Mouse (Mus musculus) adrenal gland, postnatal 36 days (tissue): ENCODE results near the gene Mfsd6l. TPM values are rescaled to one million over a fixed set of nuclear protein-coding genes. Genes with fewer than 3 reads are reported as not detected.

ENCODE experiments used
- DNase-seq, 2 experiments: peaks; one replicate each; pipeline ENCODE4 v3.0.0; 2021; ENCODE audit warnings: mixed read lengths in 1 of 2
- total RNA-seq, 2 experiments: library from RNA; stranded (reverse); gene quantifications; 2 replicates each; pipeline ENCODE4 v1.2.3; 2021

Gene Mfsd6l
- total RNA-seq, 2 experiments from 2014 or later: not detected

DNA sequence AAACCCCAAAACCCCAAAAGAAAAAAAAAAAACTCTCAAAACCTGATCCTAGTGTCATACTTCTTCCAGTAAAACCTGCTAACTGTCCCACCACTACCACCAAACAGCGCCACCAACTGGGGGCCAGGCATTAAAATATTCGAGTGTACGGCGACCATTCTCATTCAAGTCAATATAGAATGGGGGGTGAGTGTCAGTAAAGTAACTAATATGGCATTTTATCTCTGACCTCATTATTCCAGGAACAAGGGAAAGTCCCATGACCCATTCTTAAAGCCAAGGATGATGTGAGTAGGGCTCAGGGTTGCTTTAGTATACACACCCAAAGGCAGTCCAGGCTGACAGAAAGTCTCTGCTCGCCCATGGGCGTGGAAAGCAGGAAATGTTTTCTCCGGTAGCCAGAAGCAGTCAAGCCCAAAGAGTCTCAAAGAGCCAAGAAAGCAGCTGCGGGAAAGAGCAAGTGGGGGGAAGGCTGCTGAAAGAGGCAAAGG lies 2.0 kb upstream of the Mfsd6l start:
- peak; percentile 56 to 71 for DNase-seq

DNA sequence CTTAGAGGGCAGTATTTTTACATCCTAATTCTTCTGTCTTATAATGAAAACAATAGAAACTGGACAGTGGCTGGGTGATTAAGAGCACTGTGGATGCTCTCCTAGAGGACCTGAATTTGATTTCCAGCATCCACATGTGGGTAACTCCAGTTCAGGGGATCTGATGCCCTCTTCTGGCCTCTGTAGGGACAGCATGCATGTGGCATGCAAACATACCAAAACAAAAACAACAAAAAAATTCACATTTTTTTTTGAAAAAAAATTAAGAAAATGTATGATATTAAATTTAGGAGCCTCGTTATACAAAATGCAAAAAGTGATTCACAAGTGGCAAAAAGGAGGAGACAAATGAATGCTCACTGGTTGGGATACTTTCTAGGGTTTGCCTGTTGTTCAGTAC lies 3.6 kb downstream of the Mfsd6l start:
- DNase-seq: no peak

DNA sequence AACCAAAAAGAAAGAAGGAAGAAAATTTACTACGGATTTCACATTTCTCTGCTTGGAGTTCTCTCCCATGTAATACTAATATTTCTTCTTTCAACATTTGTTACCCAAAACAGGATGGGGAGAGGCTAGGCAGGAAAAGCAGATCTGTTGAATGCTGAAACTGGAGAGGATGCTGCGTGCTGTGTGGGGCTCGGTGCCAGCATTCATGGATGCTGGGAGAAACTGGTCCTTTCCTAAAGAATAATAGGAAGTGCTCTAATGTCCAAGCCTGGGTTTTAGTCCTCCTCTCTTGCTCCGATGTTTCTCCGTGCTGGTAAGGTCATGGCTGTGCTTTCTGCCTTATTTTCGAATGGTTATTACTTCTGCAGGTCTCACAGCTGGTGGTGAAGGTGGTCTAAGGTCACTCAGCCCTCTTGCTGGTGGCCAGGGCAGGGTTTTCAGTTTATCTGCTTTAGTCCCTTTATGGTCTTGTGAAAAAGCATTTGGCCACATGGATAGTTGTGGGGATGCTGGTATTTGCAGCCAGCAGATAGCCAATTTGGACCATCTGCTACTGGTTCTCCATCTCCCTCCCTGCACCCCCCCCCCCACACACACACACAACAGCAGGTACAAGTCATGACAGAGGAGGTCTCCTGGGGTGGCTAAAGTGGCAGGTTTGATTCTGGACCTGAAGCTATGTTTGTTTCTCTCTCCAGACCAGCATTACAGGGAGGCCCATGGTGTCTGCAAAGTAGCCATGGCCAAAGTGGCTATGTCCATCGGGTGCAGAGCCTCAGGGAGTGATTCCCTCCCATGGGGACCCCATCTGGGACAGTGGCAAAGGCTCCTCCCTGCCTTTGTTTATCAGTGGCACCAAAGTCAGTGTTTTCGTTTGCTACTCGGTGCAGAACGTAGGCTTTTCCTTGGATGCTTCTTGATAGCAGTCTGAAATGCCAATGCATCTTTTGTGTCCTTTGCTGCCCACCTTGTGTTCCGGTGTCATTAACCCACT lies 6.3 kb downstream of the Mfsd6l start:
- no peak for DNase-seq

DNA sequence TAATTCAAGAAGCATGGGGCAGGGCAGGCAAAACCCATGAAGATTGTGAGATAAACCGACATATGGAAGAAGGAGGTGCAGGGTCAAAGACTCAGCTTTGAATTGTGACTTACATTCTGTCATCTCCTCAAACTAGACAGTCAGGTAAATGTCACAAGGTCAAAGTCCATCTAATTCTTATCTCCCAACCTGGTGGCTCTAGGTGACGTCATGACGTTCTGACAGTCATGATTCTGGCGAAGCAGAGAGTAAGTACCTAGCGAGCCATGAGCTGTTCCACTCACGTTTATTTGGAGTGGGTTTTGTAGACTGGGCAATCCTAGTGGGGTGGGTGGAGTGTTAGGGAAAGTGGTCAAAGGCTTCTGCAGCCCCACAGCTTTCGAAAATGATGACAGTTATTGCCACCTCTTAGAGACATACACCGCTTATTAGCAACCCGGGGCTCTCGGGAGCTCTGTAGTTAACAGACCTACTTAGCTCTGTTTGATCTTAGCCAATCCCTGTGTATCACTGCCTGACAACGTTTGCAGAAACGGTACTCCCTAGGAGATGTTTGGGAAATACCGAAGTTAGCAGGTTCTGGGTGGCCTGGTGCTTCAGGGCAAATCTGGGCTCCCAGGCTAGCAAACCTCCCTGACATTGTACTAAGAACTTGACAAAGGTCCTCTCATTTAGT lies 8.5 kb downstream of the Mfsd6l start:
- no peak for DNase-seq

DNA sequence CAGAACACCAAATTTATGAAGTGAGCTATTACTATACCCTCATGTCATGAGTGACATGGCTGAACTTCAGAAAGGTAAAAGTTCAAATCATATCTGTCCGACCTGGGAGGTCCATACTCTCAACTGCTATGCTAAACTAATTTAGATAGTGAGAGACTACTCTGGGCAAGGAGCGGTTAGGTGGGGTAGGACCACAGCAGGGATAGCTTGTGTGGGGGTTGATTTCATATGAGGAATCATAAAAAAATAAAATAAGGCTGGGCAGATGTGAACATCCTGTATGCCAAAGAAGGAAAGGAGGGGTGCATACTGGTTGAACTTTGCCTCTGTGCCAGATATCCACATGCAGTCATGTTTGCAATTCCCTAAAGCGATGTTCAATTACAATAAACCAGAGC lies 9.0 kb downstream of the Mfsd6l start:
- no peak for DNase-seq

DNA sequence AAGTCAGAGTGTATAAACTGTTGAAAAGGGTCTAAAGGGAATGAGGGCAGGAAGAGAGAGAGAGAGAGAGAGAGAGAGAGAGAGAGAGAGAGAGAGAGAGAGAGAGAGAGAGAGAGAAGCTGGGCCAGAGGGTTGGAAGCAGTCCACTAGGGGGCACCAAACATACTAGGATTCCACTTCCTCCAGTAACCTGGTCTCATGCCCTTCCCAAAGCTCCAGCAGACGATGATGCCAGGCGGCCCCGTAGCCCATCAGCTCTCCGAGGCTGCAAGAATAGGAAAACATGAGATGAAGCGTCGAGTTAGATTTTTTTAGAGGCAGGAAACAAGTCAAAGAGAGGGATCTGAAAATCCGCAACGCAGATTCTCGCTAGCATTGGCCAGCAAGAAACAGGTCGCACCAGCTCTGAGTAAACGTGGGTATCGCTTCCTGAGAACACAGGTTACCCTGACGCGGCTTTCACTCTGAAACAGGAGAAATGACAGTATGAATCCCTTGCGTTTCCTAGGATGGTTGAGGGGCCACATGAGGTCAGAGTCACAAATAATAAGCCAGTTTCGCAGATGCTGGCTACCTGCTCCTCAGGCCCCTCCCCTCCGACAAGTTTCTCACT lies 10.6 kb downstream of the Mfsd6l start:
- peak; percentile 51 to 80 for DNase-seq

DNA sequence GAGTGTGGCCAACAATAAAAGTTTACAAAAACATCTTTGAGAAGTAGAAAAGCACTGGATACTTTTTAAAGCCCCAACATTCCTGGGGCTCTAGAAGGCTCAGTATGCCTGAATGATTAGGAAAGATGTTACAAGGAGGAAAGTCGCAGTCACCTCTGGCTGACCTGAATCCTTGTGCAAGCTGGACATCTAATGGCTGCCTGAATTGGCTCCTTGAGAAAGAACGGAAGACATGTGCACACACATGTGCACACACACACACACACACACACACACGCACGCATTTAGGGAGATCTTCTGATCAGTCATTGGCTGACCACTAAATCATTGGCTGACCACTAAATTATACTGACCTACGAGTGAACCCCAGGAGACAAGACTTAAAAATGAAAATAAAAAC lies 14.9 kb downstream of the Mfsd6l start:
- no peak for DNase-seq

DNA sequence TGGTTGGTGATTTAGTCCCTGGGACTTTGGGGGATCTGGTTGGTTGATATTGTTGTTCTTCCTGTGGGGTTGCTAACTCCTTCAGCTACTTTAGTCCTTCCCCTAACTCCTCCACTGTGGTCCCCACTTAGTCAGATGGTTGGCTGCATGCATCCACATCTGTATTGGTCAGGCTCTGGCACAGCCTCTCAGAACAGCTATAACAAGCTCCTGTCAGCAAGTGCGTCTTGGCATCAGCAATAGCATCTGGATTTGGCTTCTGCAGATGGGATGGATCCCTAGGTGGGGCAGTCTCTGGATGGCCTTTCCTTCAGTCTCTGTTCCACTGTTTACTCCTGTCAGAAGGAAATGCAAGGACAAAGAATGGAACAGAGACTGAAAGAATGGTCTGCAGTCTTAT lies 21.1 kb downstream of the Mfsd6l start:
- DNase-seq: no peak

DNA sequence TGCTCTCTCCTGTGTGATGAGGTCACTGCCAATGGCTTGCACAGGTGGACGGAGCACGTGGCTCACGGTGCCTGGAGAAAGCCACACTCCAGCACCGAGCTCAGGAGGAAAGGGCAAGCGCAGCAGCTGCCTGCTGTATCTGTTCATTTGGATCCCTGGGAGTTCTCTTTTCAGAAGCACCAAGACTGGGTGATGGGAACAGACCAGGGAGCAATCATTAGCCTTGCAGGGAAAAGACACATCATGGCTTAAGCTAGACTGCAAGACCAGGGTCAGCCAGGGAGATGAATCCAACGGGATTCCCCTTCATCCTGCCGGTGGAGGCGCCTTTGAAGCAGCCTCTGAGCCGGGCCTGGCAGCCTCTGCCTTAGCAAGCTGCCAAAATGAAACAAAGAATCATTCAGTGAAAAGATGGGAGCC lies 23.5 kb downstream of the Mfsd6l start:
- no peak for DNase-seq

DNA sequence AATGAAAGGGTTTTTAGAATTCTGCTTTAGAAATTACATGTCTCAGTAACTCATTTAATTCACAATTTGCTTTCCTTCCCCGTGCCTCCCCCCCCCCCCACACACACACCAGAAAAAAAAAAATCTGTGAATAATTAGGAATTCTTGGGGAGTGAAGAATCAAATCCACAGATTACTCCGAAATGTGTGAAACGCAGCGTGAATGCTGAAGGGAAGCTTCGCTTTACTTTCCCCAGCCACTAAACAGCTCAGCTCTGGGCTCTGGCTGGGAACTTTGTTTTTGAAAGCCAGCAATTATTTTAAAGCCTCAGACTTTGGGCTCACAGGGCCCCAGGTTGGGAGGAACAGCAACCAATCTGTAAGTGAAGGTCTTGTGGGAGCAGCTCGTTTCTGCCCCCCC lies 24.6 kb downstream of the Mfsd6l start:
- no peak for DNase-seq

DNA sequence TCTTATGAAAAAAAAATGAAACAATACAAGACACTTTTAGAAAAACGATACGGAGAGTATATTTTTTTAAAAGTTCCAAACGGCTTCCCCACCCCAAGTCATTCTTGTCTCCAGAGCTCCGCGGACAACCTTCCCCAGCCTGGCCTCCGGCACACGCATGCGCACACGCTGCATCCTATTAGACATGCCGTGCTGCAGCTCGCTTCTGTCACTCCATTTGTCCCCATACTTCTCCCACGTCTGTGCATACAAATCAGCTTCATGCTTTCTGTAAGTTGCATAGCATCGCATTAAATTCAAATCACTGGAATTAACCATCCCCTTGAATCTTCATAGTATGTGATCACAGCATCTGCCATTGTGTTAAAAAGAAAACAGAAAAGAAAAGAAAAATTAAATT lies 27.2 kb downstream of the Mfsd6l start:
- DNase-seq: no peak

DNA sequence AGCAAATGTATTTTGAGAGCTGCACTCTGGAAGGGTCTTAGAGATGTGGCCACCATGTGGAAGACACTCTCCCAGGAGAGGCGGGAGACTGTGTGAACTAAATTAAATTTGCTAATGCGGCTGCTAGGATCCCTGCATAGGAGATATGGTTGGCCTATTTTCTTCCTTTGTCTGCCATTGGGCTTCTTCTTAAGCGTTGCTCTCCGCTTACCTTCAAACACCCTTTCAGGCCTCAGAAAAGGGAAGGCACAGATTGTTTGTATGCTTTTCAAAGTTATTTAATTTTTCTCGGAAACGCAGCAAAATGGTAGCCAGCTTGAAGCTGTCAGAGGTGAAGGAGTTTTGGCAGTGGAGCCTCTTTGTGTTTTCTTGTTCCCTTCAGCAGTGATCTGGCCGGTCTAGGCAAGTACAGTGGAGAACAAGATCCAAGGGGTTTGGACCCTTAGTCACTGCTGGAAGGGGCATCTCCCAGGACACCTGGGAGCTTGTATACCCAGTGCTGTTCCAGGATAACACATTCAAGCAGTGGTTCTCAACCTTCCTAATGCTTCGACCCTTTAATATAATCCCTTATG lies 28.0 kb downstream of the Mfsd6l start:
- DNase-seq: no peak

DNA sequence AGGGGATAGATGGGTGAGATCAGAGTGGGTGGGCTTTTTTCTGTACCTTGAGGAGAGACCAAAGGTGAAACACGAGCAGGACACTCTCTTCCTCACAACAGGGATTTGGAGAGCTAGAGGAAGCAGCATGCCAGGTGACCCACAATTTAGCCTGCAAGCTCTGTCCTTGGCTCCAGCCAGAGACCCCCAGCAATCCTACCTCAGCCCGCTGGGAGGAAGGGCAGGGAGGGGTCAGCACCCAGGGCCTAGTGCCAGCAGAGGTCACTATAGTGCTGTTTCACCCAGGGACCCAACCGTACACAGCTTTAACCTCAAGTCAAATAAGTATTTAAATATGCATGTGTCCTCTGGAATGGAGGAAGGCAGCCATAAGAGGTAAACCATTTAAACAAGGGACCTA lies 29.9 kb downstream of the Mfsd6l start:
- DNase-seq: peak in 1 of 2 experiments; percentile 24

DNA sequence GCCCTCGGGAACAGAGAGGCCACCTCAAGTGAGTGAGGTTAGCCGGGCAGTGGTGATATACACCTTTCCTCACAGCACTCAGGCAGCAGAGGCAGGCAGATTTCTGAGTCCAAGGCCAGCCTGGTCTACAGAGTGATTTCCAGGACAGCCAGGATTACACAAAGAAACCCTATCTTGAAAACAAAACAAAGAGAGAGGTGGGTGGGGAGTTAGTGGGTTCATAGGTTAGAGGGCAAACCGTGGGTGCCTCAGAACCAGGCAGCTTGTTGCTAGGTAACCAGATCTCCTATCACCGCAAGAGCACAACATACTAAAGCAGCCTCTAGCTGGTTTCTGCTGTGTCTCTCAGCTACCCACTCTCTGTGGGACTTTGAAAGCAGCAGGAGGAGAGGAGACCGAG lies 30.7 kb downstream of the Mfsd6l start, which contains the start of gene Ccdc42:
Gene Ccdc42 (plus strand): TSS at position 301 of the 400 bp plus-strand sequence.
- no peak for DNase-seq

DNA sequence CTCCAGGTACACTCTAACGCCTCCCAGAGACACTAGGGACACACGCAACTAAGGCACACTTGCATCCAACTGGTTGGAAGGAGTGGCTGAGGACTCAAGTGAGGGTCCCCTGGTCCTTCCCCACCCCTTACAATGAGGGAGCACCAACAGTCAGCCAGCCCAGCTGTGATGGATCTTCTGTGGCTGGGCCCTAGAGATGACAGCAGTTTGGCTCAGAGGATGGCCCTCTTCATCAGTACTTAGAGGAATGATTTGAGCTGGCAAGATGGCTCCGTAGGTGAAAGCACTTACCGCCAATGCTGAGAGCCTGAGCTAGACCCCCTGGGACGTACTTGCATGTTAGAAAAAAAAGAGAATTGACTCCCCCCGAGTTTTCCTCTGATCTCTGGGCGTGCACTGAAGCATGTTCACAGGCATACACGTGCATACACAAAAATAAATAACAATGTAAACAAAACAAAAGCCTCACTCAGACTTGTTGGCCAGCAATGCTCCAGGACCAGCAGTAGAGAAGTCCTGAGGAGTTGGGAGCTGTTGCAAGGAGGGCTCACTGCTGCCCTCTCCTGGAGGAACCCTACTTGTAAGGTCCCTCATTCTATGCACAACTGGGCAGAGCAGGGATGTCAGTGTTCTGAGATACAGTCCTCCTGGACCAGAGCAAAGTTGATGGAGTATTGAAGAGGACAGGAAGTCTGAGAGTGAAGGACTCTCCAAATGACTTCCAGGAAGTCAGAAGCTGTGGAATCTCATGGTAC lies 33.2 kb downstream of the Mfsd6l start:
- peak; percentile 78 to 91 for DNase-seq

DNA sequence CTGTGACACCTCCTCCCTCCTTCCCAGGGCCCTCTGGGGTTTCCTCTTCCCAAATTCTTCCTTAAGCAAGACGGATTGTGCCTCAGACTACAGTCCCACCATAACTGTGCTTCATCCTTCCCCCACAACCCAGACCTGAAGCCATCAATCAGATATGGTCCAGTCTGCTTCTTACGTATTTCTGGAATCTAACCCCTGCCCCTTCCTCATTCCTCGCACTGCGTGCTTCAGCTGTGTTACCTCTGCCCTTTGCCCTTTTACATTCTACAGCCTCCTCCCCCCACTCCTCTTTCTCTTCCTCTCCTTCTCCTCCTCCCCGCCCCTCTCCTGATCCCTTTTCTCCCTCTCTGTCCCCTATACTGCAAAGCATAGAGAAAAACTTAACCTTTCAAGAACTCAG lies 35.7 kb downstream of the Mfsd6l start:
- DNase-seq: no peak

DNA sequence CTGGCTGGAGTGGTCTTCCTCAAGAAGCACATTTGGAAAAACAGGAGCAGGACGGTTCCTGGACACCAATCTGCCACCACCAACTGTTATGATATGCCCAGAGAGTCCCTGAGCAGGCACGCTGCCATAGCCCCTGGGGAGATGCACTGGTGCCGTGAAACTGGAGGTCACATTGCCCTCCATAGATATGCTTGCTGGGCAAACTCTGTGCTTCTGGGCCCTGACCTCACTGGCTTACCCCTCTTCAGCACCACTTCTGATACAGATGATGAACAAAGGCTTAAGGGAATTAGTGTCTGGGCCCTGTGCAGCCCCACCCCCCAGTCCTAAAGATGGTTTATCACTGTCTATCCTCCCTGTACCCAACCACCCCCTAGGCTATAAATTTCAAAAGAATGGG lies 37.3 kb downstream of the Mfsd6l start:
- DNase-seq: no peak

DNA sequence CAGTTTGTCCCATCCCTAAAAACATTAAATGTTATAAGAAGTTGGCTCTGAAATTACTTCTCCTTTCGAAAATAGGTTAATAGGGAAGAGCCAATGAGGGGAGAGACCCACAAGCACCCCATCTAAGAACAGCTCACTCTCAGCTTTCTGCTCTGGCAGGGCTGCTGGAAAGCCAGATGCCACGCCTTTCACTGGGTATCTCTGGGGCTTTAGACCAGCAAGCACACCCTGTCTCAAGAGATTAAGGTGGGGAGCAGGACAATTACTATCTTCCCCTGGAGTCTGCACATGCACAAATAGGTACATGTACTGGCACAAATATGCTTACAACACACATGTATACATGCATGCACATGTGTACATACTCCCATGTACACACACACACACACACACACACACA lies 41.9 kb downstream of the Mfsd6l start:
- no peak for DNase-seq

DNA sequence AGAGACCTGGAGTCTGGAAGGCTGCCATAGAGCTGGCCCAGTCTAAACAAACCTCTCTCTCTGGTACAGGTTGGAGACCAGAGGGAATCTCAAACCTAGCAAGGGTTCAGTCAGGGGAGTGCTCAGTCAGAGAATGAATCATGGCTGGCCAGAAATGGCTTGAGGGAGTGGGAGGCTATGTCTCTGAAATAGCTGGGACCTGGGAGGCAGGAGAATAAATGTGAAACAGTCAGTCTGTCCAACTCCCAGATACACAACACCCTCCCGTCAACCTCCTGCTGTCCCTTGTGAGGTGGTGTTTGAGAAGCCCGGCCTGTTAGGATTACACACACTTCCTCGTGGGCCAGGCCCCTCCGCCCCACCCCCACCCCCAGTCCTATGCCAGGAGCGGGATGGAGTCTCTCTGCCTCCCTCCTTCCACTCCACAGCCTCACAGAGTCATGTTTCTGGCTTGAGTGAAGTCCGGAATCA lies 44.6 kb downstream of the Mfsd6l start:
- DNase-seq: no peak

DNA sequence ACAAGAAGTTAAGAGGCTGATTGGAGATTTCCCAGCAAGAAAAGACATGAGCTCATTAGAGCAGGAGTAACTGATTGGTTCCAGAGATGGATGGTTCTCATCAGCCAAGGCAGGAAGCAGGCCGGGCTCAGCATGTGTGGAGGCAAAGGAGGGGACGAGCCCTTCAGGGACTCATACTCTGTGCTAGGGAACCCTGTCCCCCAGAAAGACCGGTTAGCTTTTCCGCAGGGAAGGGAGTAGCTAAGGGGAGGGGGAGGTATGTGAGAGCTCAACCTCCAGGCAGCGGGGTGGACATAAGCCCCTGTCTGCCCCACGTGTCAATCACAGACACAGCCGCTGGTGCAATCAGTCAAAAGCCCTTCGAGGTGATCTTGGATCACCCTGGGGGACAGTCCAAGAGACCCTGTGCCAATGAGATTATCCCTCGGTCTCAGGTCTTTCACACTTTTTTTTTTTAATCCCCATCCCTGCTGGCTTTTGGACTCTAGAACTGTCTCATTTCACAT lies 45.6 kb downstream of the Mfsd6l start:
- no peak for DNase-seq
